Mouse (Mus musculus): ENCODE measurements around the gene Mcm3ap.

The Mcm3ap gene

GRCm38 (mm10) chr10:76495501-76495900 is 26.8 kb downstream of the Mcm3ap start:
- no peak for DNase-seq (ENCODE audit: low spot score)

- no peak for DNase-seq (ENCODE audit: low spot score)
These were observed 27.6 kb downstream of the Mcm3ap start for GRCm38 (mm10) chr10:76496366-76496765.

- DNase-seq (ENCODE audit: low spot score): no peak
These were observed 28.8 kb downstream of the Mcm3ap start for GRCm38 (mm10) chr10:76497522-76497921.

GRCm38 (mm10) chr10:76504271-76504943 is 35.7 kb downstream of the Mcm3ap start:
- no peak for DNase-seq (ENCODE audit: low spot score)

GRCm38 (mm10) chr10:76505865-76506264 is 37.1 kb downstream of the Mcm3ap start:
- DNase-seq (ENCODE audit: low spot score): no peak

- no peak for DNase-seq (ENCODE audit: low spot score)
These were observed 44.3 kb downstream of the Mcm3ap start for GRCm38 (mm10) chr10:76512965-76513583.

GRCm38 (mm10) chr10:76530922-76531321 is 62.2 kb downstream of the Mcm3ap start:
- no peak for DNase-seq (ENCODE audit: low spot score)

- peak; percentile 95 for DNase-seq (ENCODE audit: low spot score)
These were observed 62.6 kb downstream of the Mcm3ap start, which contains the start of gene Lss for GRCm38 (mm10) chr10:76531375-76531774. Gene Lss, plus strand, starts transcription at chr10:76531588.

GRCm38 (mm10) chr10:76531828-76532227 is 63.1 kb downstream of the Mcm3ap start:
- no peak for DNase-seq (ENCODE audit: low spot score)

GRCm38 (mm10) chr10:76535526-76535925 is 66.8 kb downstream of the Mcm3ap start:
- no peak for DNase-seq (ENCODE audit: low spot score)

- no peak for DNase-seq (ENCODE audit: low spot score)
These were observed 68.9 kb downstream of the Mcm3ap start for GRCm38 (mm10) chr10:76537619-76538018.

GRCm38 (mm10) chr10:76541336-76542085 is 72.8 kb downstream of the Mcm3ap start:
- no peak for DNase-seq (ENCODE audit: low spot score)

- DNase-seq (ENCODE audit: low spot score): no peak
These were observed 74.1 kb downstream of the Mcm3ap start for GRCm38 (mm10) chr10:76542636-76543375.

GRCm38 (mm10) chr10:76546566-76546965 is 77.8 kb downstream of the Mcm3ap start:
- no peak for DNase-seq (ENCODE audit: low spot score)

- no peak for DNase-seq (ENCODE audit: low spot score)
These were observed 79.5 kb downstream of the Mcm3ap start for GRCm38 (mm10) chr10:76548218-76548617.

- DNase-seq (ENCODE audit: low spot score): no peak
These were observed 81.7 kb downstream of the Mcm3ap start for GRCm38 (mm10) chr10:76550458-76550857.

- DNase-seq (ENCODE audit: low spot score): no peak
These were observed 82.8 kb downstream of the Mcm3ap start for GRCm38 (mm10) chr10:76551556-76551955.

GRCm38 (mm10) chr10:76554061-76554460 is 85.3 kb downstream of the Mcm3ap start:
- no peak for DNase-seq (ENCODE audit: low spot score)

GRCm38 (mm10) chr10:76561972-76562371 is 93.2 kb downstream of the Mcm3ap start, which contains the start of gene Spatc1l:
Gene Spatc1l, plus strand, starts transcription at chr10:76562272.
- no peak for DNase-seq (ENCODE audit: low spot score)

Measured in ovary, adult 18-20 months (tissue).